Mouse (Mus musculus) olfactory bulb, adult 2 months (tissue): ENCODE data around the gene Tpd52l1. TPM values are rescaled to one million over a fixed set of nuclear protein-coding genes. Genes with fewer than 3 reads are reported as not detected.

Source experiments
- H3K27ac ChIP-seq: fragments of 200-500 bp; 2 replicates; pipeline ENCODE4 v1.5.1; 2012; ENCODE audit warnings: low read depth, low read length; ENCODE audit not compliant: insufficient read depth
- H3K4me1 ChIP-seq: fragments of 200-500 bp; 2 replicates; pipeline ENCODE4 v1.6.1; 2012; ENCODE audit warnings: low read length; ENCODE audit not compliant: control insufficient read depth, insufficient read depth
- H3K4me3 ChIP-seq: fragments of 200-500 bp; 2 replicates; pipeline ENCODE4 v1.5.1; 2012; ENCODE audit warnings: mild to moderate bottlenecking, low read depth, low read length, moderate library complexity; ENCODE audit not compliant: insufficient read depth
- CTCF ChIP-seq: fragments of 200-500 bp; IDR thresholded peaks from 2 replicates; pipeline ENCODE4 v1.5.1; 2012; ENCODE audit warnings: low read depth, mild to moderate bottlenecking, low read length, moderate library complexity; ENCODE audit not compliant: insufficient read depth
- POLR2A ChIP-seq: fragments of 200-500 bp; IDR thresholded peaks from 2 replicates; pipeline ENCODE4 v1.6.1; 2012; ENCODE audit warnings: mild to moderate bottlenecking, low read depth, low read length, moderate library complexity; ENCODE audit not compliant: insufficient read depth
- WGBS: fragments of 180-500 bp; shearing (Covaris S2); methylation state at CpG from one replicate; pipeline ENCODE4 v1.1.7; 2018; 5-methylcytosine and 5-hydroxymethylcytosine counted together
- polyA plus RNA-seq: library from polyadenylated mRNA; stranded (reverse); fragments of >200 nt; gene quantifications from 2 replicates; pipeline ENCODE4 v1.2.4, GENCODE M21; 2012; ENCODE audit warnings: low replicate concordance; ENCODE audit not compliant: missing spikeins, insufficient read depth, insufficient read length

Gene Tpd52l1
- polyA plus RNA-seq, 1 experiment: not detected

DNA sequence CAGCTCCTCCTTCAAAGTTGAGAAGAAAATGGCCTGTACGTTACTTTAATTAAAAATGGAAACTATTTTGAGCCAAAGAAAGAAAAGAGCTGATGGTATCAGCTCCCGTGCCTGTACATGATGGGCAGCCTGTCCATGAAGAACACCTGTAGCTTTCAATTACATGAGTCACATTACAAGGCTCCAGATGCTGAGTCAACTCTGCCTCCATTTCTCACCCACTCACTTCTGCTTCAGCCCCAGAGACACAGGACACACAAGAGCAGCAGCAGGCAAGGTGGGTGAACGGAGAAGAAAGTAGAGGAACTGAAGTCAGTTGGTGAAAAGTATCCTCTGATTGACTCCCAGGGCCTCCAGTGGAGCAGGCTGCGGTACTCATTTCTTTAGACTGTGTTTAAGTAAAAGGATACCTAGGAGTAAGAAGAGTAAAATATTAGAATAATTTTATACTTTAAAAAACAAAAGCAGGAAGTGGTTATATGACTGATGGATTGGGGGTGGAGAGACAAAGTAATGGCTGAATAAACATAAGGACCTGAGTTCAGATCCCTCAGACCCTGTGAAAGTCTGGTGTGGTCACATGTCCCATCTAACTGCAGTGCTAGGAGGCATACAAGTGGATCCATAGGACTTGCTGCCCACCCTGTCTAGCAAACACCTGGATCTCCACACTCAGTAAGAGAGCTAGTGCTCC lies 156.9 kb downstream of the Tpd52l1 start:
- no peak for TF ChIP-seq POLR2A
- TF ChIP-seq CTCF: no peak
- 77% methylated on average over 4 of the region's 4 CpGs for WGBS
- Histone ChIP-seq H3K4me1 (no peaks in the 10 kb centered on the region), H3K4me3 (no peak overlapping the region), H3K27ac (no peak overlapping the region)

DNA sequence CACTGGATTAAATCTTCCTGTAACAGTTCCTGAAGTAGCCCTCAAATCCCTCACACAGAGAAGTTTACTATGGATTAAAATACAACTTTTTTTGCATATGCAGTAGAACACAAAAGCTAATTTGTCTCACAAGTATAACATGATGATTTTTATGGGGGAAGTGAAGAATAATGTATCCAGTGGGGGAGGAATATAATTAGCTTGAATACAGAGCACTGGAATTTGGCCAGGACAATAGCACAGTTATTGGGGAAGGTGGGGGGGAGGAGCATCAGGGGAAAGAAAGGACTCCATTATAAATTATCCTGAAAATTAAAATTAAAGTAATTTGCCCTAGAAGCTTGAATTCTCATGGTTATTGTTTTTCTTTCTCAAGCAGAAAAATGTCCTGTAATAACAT lies 158.0 kb downstream of the Tpd52l1 start:
- H3K27ac ChIP-seq: no peak overlapping the region
- no peak overlapping the region for H3K4me3 ChIP-seq
- H3K4me1 ChIP-seq: no peaks in the 10 kb centered on the region
- TF ChIP-seq POLR2A (no peak), CTCF (no peak)

Other genes starting within 250 kb of the Tpd52l1 start
- not detected in 2 replicates for gene Hddc2, start 132.6 kb downstream of the Tpd52l1 start, polyA plus RNA-seq
- gene Rnf217, start 163.2 kb upstream of the Tpd52l1 start, polyA plus RNA-seq: not detected in 2 replicates